Comparison of ENCODE assay signal across 10 mouse cellular contexts in the genomic region with DNA sequence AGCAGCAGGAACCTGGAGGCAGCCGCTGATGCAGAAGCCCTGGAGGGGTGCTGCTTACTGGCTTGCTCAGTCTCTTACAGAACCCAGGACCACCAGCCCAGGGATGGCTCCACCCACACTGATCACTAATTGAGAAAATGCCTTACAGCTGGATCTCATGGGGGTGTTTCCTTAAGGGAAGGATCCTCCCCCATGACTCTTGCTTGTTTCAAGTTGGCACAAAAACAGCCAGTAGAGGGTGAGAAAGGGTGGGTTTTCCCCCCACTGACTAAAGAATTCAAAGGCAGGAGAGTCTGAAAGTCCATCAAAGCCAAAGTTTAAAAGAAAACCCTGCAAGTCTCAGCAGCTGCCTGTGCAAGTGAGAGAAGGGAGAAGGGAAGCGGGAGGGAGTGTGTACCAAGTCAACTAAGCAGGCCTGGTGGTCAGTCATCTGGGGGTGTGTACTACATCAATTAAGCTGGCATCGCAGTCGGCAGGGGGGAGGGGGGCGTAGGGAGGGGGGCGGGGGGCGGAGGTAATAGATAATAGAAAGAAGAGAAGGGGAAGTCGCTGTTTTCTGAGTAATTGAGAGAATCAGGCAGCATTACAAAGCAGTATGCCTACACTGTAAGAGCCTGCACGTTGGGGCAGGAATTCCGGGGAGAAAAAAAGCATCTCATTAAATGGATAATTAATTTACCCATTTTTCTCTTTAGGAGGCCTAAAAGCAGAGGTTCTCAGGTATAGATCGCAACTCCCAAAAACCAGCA.
DNase-seq lines count a peak whose midpoint lies in the region; ATAC-seq lines count a peak whose summit lies in the region.
"Had no signal": no experiment of that assay in that cellular context is flagged by ENCODE, and none has a peak within 500 bp of the region (broad histone marks: within the 10 kb centered on the region; RNA-seq: fewer than 3 reads in every experiment).

No protein-coding gene starts in this region.

- H3K9me3 ChIP-seq in embryonic facial prominence, embryonic 10.5 days, result no peaks in the 10 kb centered on the region
- no peaks in the 10 kb centered on the region for H3K9me3 ChIP-seq in hindbrain, embryonic 13.5 days
- no peaks in the 10 kb centered on the region for H3K9me3 ChIP-seq in limb, embryonic 12.5 days

- peak; percentile 26 for DNase-seq in MN1 (ENCODE audit: low spot score)
- peak; percentile 34 for DNase-seq in embryonic facial prominence, embryonic 10.5 days (ENCODE audit: low spot score)
- DNase-seq in spleen, postnatal 14 days (ENCODE audit: low spot score in 2 of 2), result no peak
- no peak for DNase-seq in gastrocnemius, adult 18-20 months (ENCODE audit: low spot score)
- DNase-seq in right cerebral cortex, postnatal 4 days, result no peak
- no peak for DNase-seq in layer of hippocampus, adult 11-12 months (ENCODE audit: low spot score)
- DNase-seq: right cerebral cortex, postnatal 25 days had no signal

- no peaks in the 10 kb centered on the region for H3K36me3 ChIP-seq in embryonic facial prominence, embryonic 10.5 days (replicated peaks)
- H3K36me3 ChIP-seq in hindbrain, embryonic 13.5 days, result no peaks in the 10 kb centered on the region
- no peaks in the 10 kb centered on the region for H3K36me3 ChIP-seq in limb, embryonic 12.5 days
- H3K36me3 ChIP-seq: limb, embryonic 13.5 days had no signal

- peak; percentile 84 for ATAC-seq in hindbrain, embryonic 13.5 days (ENCODE audit: low FRiP score)
- no peak for ATAC-seq in limb, embryonic 12.5 days (ENCODE audit: insufficient number of reproducible peaks, insufficient read depth, low FRiP score, low TSS enrichment, low read depth)

- no peak overlapping the region for H3K9ac ChIP-seq in hindbrain, embryonic 13.5 days
- H3K9ac ChIP-seq in limb, embryonic 12.5 days (replicated peaks), result no peak overlapping the region
- H3K9ac ChIP-seq: limb, embryonic 13.5 days had no signal

- peaks cover 8% of the 10 kb centered on the region for H3K27me3 ChIP-seq in embryonic facial prominence, embryonic 10.5 days (replicated peaks; ENCODE audit: low read depth, poor library complexity, severe bottlenecking)
- H3K27me3 ChIP-seq in hindbrain, embryonic 13.5 days, result peaks cover 3% of the 10 kb centered on the region; the same call in 1 of the 2 replicates
- H3K27me3 ChIP-seq in limb, embryonic 12.5 days, result no peaks in the 10 kb centered on the region
- H3K27me3 ChIP-seq: limb, embryonic 13.5 days had no signal

- H3K4me1 ChIP-seq in embryonic facial prominence, embryonic 10.5 days, result peaks cover 22% of the 10 kb centered on the region
- H3K4me1 ChIP-seq in hindbrain, embryonic 13.5 days (replicated peaks), result peaks cover 18% of the 10 kb centered on the region
- peaks cover 13% of the 10 kb centered on the region for H3K4me1 ChIP-seq in limb, embryonic 12.5 days (replicated peaks)

- H3K4me3 ChIP-seq in embryonic facial prominence, embryonic 10.5 days, result no peak overlapping the region
- no peak overlapping the region for H3K4me3 ChIP-seq in hindbrain, embryonic 13.5 days
- no peak overlapping the region for H3K4me3 ChIP-seq in limb, embryonic 12.5 days (replicated peaks)
- H3K4me3 ChIP-seq: limb, embryonic 13.5 days had no signal

- 15% methylated on average over 11 of the region's 11 CpGs for WGBS in embryonic facial prominence, embryonic 10.5 days
- 11% methylated on average over 8 of the region's 11 CpGs for WGBS in hindbrain, embryonic 13.5 days
- WGBS in limb, embryonic 12.5 days, result 15% methylated on average over 9 of the region's 11 CpGs

- 0 out of 2 replicates have a peak overlapping the region, but pooled peaks have one; percentile 15 for H3K4me2 ChIP-seq in hindbrain, embryonic 13.5 days
- H3K4me2 ChIP-seq in limb, embryonic 12.5 days, result 0 out of 2 replicates have a peak overlapping the region, but pooled peaks have one; percentile 10
- H3K4me2 ChIP-seq: limb, embryonic 13.5 days had no signal

- H3K27ac ChIP-seq in embryonic facial prominence, embryonic 10.5 days (replicated peaks), result no peak overlapping the region
- H3K27ac ChIP-seq in hindbrain, embryonic 13.5 days, result peak overlapping the region; percentile 35; the same call in 1 of the 2 replicates
- no peak overlapping the region for H3K27ac ChIP-seq in limb, embryonic 12.5 days
- H3K27ac ChIP-seq: limb, embryonic 13.5 days had no signal

Comparison
In these comparisons a context has a peak if more than half of its experiments do, and no peak if none do; other contexts are left out.
1. DNase-seq: peak in MN1 (single experiment) and embryonic facial prominence, embryonic 10.5 days (single experiment); none in spleen, postnatal 14 days (0 of 2), gastrocnemius, adult 18-20 months (single experiment), right cerebral cortex, postnatal 4 days (single experiment) and layer of hippocampus, adult 11-12 months (single experiment).